Mouse (Mus musculus): ENCODE results near the gene Cyth2.

Cyth2 gene

DNA sequence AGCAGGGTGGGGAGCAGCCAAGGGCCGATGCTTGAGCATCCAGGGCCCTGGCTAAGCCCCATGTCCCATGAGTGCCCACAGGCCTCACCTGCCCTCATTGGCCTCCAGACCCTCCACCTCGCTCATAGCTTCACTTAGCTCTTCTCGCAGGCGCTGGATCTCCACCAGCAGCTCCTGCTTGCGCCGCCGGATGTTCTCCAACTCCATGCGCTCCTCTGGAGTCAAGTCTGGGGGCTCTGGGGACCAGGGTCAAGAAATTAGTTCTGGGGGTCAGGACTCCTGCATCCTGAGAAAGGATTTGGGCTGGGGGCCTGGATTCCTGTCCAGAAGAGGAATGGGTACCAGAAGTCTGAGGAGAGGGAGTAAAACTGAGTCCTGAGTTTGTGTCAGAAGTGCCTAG is 1.5 kb downstream of the Cyth2 start:
- peak; percentile 19 to 26 for DNase-seq

- DNase-seq = peak; percentile 51 to 59
Measured at GRCm38 (mm10) chr7:45809276-45810075, 4.9 kb downstream of the Cyth2 start.

DNA sequence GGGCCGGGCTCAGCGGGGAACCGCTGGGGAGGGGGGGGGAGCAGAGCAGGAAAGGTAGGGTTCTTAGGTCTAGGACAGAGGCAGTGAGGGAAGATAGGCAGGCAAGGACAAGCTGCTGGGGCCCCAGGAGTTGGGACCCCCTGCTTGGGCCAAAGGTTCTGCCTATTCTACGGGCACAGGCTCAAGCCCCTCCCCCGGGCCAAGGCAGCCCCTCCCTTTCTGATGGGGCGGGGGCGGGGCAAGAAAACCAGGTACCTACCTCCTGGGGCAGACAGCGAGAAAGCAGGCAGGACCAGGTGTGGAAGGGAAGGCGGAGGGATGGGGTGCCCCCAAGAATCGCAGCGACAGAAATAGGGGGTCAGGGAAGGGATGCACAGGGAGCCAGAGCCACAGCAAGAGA is 5.9 kb downstream of the Cyth2 start:
- DNase-seq = peak; percentile 30 to 38

DNA sequence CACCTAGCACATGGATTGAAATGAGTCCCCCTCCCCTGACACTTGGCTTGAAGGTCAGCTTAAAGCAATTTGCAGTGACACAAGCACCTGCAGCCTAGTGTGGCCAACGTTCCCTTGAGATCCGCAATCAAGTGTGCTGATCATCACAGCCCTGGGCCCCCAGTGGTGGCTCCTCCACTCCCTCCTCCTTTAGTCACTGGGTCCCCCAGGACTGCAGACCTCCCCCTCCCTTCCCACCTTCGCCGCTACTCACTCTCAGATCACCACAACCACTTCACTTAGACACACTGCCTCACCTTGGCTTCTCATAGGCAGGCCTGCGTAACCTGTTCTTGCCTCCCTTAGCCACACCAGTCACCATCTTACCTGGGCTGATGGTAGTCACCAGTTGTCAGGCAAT is 8.4 kb downstream of the Cyth2 start:
- DNase-seq = peak; percentile 10 to 15

GRCm38 (mm10) chr7:45802551-45802950 is 11.8 kb downstream of the Cyth2 start:
- no peak for DNase-seq

DNA sequence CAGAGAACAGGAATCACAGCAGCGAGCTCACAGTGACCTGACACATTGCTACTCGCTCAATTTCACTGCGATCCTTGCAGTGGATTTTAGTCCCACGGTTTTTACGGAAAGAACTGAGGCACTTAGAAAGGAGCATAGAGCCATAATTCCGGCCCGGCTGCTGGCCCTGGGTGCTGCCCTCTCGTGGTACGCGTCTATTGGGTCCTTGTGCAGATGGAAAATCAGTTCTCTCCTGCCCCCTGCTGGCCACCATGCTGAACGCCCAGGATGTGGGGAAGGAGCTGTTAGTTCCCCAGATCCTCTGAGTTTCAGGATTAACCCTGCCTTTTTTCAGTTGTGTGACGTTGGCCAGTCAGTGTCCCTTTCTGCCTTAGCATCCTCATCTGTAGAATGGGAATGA is 13.0 kb downstream of the Cyth2 start:
- DNase-seq = peak; percentile 96 to 98

- DNase-seq = peak in 1 of 2 experiments; percentile 14
Measured at GRCm38 (mm10) chr7:45800546-45801204, 13.7 kb downstream of the Cyth2 start.

DNA sequence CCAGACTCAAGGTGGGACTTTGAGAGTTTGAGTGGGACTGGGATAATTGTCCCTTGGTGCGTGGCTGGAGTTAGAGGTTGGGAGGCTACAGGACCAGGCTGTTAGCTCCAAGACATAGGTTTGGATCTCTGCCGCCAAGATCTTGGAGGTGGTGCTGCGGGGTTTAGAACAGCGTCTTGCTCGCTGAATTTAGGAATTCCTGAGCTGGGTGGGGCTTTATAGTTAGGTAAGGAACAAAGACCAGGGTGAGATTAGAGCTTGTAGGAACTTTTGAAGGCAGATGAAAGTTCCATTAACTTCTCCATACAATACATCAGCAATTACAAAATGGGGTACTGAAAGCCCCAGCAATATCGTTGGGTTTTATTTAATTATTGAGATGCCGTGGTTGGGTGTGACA is 14.4 kb downstream of the Cyth2 start:
- no peak for DNase-seq

DNA sequence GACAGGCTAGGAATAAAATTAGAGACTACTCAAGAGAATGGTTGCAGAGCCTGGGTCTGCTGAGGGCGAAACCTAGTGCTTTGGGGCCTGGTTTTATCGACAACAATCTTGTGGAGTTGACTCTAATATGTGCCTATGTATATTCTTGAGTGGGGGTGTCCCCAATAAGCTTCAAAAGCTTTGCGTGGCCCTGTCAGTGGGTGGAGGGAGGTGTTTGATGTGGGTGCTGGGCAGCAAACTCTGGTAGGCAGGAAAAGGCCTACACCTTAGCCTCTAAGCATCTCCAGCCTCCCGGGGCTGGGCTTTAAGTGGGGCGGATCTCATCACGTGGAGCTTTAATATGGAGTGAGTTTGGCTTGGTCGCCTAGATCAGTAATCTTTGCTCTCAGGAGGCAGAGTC is 15.4 kb downstream of the Cyth2 start:
- no peak for DNase-seq

GRCm38 (mm10) chr7:45798511-45798836 is 15.9 kb downstream of the Cyth2 start:
- DNase-seq = peak in 1 of 2 experiments; percentile 60

- peak in 1 of 2 experiments; percentile 23 for DNase-seq
Measured at GRCm38 (mm10) chr7:45797661-45798510, 16.5 kb downstream of the Cyth2 start.

DNA sequence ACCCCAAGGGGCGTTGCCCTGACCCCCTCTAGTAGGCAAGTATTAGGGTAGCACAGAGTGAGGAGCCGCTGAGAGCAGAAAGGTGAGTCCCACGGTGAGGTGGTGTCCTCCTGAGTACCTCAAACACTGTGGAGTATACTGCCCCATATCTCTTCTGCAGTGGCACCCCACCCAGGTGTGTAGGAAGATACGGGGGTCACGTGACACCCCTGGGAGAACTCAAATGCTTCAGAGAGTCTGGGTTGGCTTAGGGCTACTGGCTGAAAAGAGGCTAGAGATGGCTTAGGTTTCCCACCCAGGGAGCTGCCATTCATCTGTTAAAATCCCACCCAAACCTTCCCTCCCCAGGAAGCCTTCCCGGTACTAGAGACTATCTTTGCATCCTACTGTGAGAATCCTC is 17.4 kb downstream of the Cyth2 start:
- no peak for DNase-seq

GRCm38 (mm10) chr7:45794971-45795370 is 19.4 kb downstream of the Cyth2 start:
- peak; percentile 26 to 56 for DNase-seq

DNA sequence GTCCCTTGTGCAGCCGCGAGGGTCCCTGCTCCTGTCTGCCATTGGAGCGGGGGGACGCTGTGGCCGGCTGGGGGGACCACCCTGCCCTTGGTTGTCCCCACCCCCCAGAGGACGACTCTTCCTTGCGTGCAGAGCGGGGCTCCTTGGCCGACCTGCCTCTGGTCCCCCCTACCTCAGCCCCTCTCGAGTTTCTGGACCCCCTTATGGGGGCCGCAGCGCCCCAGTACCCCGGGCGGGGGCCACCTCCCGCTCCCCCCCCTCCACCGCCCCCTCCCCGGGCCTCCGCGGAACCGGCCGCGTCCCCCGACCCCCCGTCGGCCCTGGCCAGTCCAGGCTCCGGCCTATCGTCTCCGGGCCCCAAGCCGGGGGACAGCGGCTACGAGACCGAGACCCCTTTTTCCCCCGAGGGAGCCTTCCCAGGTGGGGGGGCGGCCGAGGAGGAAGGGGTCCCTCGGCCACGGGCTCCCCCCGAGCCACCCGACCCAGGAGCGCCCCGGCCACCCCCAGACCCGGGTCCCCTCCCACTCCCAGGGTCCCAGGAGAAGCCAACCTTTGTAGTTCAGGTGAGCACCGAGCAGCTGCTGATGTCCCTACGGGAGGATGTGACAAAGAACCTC is 20.3 kb downstream of the Cyth2 start:
- DNase-seq = no peak

DNA sequence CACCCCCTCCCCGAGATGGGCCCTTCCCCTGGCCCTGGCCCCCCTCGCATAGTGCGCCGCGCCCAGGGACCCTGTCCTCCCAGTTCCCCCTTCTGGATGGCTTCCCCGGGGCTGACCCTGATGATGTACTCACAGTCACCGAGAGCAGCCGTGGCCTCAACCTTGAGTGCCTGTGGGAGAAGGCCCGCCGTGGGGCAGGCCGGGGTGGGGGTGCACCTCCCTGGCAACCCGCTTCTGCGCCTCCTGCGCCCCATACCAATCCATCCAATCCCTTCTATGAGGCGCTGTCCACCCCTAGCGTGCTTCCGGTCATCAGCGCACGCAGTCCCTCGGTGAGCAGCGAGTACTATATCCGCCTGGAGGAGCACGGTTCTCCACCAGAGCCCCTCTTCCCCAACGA is 21.1 kb downstream of the Cyth2 start:
- no peak for DNase-seq

DNA sequence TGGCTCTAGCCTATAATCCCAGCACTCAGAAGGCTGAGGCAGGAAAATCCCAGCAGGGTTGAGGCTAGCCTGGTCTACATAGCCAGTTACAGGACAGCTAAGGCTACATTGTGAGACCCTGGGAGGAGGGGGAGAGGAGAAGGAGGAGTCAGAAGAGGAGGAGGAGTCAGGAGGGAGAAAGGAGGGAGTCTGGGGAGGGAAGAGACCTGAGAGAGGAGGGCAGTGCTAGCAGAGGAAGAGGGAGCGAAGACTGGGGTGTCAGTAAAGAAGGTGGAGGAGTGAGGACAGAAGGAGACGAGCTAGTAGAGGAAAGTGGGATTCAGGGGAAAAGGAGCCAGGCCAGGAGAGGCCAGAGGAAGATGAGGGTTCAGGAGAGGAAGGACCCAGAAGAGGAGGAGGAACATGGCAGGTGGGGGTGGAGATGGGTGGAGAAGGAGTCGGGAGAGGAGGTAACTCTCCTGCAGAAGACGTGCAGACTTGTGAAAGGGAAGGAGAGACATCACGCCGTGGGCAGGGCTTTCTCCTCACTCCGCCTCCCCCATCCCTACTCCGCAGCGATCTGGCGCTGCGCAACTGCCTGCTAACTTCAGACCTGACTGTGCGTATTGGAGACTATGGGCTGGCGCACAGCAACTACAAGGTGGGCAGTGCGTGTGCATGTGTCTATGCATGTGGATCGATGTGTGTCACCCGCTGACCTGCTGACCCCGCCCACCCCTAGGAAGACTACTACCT is 22.5 kb downstream of the Cyth2 start:
- DNase-seq = no peak

DNA sequence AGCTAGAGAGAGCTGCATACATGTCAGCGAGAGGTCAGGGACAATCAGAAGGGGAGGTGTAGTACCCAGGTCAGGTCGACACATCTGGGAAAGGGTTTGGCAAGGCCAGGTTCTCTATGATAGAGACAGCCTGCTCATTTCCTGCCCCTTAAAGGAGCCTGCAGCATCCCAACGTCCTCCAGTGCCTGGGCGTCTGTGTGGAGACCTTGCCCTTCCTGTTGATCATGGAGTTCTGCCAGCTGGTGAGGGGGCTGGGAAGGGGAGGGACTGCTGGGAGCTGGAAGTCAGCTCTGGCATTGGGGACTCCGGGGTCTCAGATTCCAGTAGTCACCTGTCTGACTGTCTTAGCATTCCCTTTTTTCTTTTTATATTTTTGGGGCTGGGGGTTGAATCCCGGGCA is 23.7 kb downstream of the Cyth2 start:
- no peak for DNase-seq

DNA sequence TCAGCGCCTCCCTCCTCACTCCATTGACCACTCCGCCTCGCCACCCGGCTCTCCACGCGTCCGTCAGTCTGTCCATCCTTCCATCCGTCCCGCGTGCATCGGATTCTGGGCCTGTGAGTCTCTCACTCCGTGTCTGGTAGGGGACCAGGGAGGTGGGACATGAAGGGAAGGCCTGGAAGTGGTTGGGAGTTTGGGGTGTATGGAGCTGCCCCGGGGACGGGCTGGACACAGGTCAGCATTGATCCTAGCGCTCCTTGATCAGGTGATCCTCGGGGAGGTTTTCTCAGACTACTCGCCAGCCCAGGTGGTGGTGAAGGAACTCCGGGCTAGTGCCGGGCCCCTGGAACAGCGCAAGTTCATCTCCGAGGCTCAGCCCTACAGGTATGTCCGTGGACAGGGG is 26.7 kb downstream of the Cyth2 start:
- DNase-seq = peak in 1 of 2 experiments; percentile 32

- DNase-seq = peak; percentile 74 to 76
Measured at GRCm38 (mm10) chr7:45786661-45787413, 27.5 kb downstream of the Cyth2 start.

GRCm38 (mm10) chr7:45786136-45786578 is 28.2 kb downstream of the Cyth2 start:
- peak; percentile 87 to 88 for DNase-seq

- DNase-seq = peak; percentile 85 to 88
Measured at GRCm38 (mm10) chr7:45785388-45786135, 28.8 kb downstream of the Cyth2 start.

Data from cerebellum, postnatal 14 days (tissue).